Mouse (Mus musculus) kidney, embryonic 14.5 days (tissue): ENCODE results near the gene Rusc2. TPM values are rescaled to one million over a fixed set of nuclear protein-coding genes. Genes with fewer than 3 reads are reported as not detected.
A peak's percentile ranks its signal among the peaks of the same experiment; 100 is the strongest.

Experiments
- ATAC-seq: fragments of 200-750 bp; cut with Nextera tagmentation; 2 replicates; pipeline ENCODE4 v1.8.0; 2017; ENCODE audit warnings: moderate number of reproducible peaks, mild to moderate bottlenecking, moderate TSS enrichment, moderate library complexity; ENCODE audit not compliant: low FRiP score, low TSS enrichment
- H3K27ac ChIP-seq: fragments of 300-500 bp; sonication (generic); 2 replicates; pipeline ENCODE4 v1.5.1; 2014; ENCODE audit warnings: low read depth, mild to moderate bottlenecking, low read length, moderate library complexity, mixed read lengths
- H3K27me3 ChIP-seq: fragments of 300-500 bp; sonication (generic); 2 replicates; pipeline ENCODE4 v1.6.1; 2014; ENCODE audit warnings: mild to moderate bottlenecking, low read length; ENCODE audit not compliant: control insufficient read depth, insufficient read depth
- H3K36me3 ChIP-seq: fragments of 300-500 bp; sonication (generic); 2 replicates; pipeline ENCODE4 v1.6.1; 2014; ENCODE audit warnings: low read length, mixed read lengths; ENCODE audit not compliant: control insufficient read depth, insufficient read depth
- H3K4me1 ChIP-seq: fragments of 300-500 bp; sonication (generic); 2 replicates; pipeline ENCODE4 v1.6.1; 2014; ENCODE audit warnings: low read length, mixed read lengths; ENCODE audit not compliant: control insufficient read depth, insufficient read depth
- H3K4me2 ChIP-seq: fragments of 300-500 bp; sonication (generic); replicated peaks from 2 replicates; pipeline ENCODE4 v1.6.1; 2014; ENCODE audit warnings: low read depth, mild to moderate bottlenecking, low read length
- H3K4me3 ChIP-seq: fragments of 300-500 bp; sonication (generic); 2 replicates; pipeline ENCODE4 v1.5.1; 2014; ENCODE audit warnings: mild to moderate bottlenecking, low read length
- H3K9ac ChIP-seq: fragments of 300-500 bp; sonication (generic); 2 replicates; pipeline ENCODE4 v1.6.1; 2014; ENCODE audit warnings: low read depth, mild to moderate bottlenecking, low read length, moderate library complexity
- H3K9me3 ChIP-seq: fragments of 300-500 bp; sonication (generic); 2 replicates; pipeline ENCODE4 v1.6.1; 2016; ENCODE audit warnings: low read length; ENCODE audit not compliant: control insufficient read depth
- WGBS: fragments of 180-500 bp; shearing (Covaris S2); extraction: QIAGEN DNeasy Blood & Tissue Kit; methylation state at CpG from one replicate; pipeline ENCODE4 v1.1.7; 2014; 5-methylcytosine and 5-hydroxymethylcytosine counted together
- polyA plus RNA-seq: library from polyadenylated mRNA; unstranded; fragments of >200 nt; fragmentation: Nextera tagmentation; extraction: Ambion mirVana; gene quantifications from 2 replicates; pipeline ENCODE4 v1.2.1, GENCODE M21; 2014

The Rusc2 gene
- polyA plus RNA-seq, 1 experiment from 2014 or later = 8.9 TPM

DNA sequence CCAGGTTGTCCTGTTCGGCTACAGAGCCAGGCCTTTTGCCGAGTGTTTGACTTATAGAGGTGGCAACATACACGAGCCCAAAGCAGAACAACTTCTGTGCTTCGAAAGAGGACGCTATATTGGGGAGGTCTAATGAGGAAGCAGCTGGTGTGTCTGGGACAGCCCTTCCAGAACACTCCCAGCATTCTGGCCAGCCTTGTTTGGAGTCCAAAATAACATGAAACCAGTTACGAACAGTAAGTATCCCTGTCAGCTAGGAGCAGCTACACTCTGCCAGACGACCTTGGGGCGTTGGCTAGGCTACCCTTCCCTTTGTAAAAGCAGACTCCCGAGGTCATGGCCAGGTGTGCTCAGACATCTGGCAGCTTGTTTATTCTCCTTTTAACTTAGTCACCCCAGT is 20.4 kb downstream of the Rusc2 start:
- Histone ChIP-seq H3K27me3 (no peaks in the 10 kb centered on the region), H3K4me2 (no peak overlapping the region), H3K9me3 (no peaks in the 10 kb centered on the region), H3K4me3 (no peak overlapping the region), H3K36me3 (no peaks in the 10 kb centered on the region), H3K4me1 (peaks cover 43% of the 10 kb centered on the region), H3K9ac (no peak overlapping the region), H3K27ac (no peak overlapping the region)
- 63% methylated on average over 9 of the region's 9 CpGs for WGBS
- ATAC-seq = no peak

DNA sequence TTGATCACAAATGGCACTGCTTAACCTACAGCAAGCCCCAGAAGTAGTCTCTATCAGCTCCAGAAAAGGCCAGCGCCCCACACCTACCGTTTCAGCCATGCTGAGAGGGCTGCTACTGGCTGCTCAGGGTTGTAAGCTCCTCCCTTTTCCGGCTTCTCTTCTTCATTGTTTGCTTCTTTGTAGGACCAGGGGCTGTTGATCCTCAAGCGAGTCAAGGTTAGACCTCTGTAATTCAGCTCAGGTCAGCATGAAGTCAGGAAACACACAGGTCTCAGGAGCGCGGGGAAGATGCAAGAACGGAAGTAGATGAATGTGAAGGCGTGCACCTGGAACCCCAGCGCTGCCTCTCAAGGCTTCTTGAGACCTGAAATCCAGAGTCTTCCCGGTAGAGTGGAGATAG is 22.9 kb downstream of the Rusc2 start:
- Histone ChIP-seq H3K9me3 (no peaks in the 10 kb centered on the region), H3K27me3 (no peaks in the 10 kb centered on the region), H3K36me3 (no peaks in the 10 kb centered on the region), H3K27ac (no peak overlapping the region), H3K4me2 (no peak overlapping the region), H3K4me3 (no peak overlapping the region), H3K9ac (no peak overlapping the region), H3K4me1 (peaks cover 36% of the 10 kb centered on the region)
- 91% methylated on average over 10 of the region's 10 CpGs for WGBS
- no peak for ATAC-seq

DNA sequence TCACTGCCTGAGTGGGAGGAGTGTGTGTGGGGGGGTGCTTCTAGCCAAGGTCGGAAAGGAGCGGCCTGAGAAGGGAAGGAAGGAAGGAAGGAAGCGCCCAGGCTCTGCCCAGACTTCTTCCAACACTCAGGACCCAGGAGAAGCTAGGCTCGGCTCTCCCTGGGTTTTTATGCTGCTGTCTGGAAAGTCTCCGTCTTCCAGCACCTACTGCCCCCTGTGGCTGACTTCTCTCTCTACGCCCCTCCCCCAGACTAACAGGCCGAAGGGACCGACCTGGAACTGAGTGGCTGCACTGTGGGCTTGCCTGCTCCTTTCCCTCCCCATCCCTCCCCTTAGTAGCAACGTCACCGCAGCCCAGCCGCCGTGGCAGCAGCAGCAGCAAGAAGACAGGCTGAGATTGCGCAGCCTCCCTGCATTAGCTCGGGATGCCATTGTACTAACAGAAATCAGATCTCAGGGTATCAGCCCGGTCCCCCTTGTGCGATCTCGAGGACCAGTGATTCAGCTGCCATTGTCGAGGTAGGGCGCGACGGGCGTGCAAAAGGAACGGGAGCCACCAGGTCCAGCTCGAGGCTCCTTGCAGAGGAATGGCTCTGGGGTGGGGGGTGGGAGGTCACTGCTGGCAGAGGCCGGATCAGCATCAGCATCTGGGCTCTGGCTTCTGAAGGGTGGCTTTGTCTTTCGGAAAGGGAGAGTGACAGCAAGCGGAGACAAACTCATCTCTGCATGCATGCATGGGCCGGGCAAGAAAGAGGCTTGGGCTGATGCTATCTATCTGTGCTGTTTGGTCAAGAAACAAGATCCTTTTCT is 24.6 kb downstream of the Rusc2 start:
- Histone ChIP-seq H3K27ac (peak overlapping the region; percentile 82), H3K4me1 (peaks cover 19% of the 10 kb centered on the region), H3K9me3 (no peaks in the 10 kb centered on the region), H3K4me2 (peak overlapping the region; percentile 62), H3K4me3 (peak overlapping the region; percentile 47), H3K36me3 (no peaks in the 10 kb centered on the region), H3K9ac (peak overlapping the region; percentile 58), H3K27me3 (no peaks in the 10 kb centered on the region)
- ATAC-seq = peak; percentile 97
- 2% methylated on average over 26 of the region's 28 CpGs for WGBS

DNA sequence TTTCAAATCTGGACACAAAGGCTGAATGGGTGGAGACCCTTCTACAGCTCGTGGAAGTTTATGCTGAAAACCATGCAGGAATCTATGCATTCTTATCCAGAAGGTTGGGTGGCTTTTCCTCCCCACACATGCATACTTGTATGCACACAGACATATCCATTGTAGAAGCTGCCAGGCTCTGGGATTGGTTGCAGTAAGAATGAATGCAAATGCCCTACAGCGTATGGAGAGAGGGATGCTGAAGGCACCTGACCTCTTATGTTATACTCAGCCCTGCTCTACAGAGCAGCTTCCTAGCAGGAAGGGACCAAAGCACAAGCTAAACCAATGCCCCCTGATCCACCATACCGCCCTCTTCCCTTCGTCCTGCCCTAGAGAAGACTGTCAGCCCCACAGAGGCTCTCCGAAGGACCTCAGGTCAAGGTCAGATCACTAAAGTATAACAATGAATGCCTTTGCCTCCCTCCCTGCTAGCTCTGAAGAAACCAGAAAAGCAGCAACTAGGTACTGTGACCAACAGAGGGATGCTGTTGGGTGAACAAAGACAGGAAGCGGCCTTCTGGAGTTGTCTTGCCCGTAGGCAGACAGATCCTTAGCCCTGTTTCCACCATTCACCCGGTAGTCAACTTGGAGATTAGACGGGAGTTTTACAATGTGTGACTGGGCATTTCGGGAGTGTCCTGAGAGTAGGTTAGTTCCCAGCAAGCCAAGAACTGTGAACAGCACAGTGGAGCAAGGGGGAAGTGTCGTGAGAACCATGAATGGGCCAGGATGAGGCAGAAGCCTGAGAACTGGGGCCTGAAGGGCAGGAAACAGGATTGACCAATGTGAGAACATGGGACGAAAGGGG is 25.5 kb downstream of the Rusc2 start:
- Histone ChIP-seq H3K4me1 (peaks cover 16% of the 10 kb centered on the region), H3K4me2 (peak overlapping the region; percentile 62), H3K4me3 (peak overlapping the region; percentile 47), H3K27ac (peak overlapping the region; percentile 53; the same call in 1 of the 2 replicates), H3K27me3 (no peaks in the 10 kb centered on the region), H3K9ac (peak overlapping the region; percentile 28; the same call in 1 of the 2 replicates), H3K36me3 (no peaks in the 10 kb centered on the region), H3K9me3 (no peaks in the 10 kb centered on the region)
- 62% methylated on average over 12 of the region's 12 CpGs for WGBS
- no peak for ATAC-seq

DNA sequence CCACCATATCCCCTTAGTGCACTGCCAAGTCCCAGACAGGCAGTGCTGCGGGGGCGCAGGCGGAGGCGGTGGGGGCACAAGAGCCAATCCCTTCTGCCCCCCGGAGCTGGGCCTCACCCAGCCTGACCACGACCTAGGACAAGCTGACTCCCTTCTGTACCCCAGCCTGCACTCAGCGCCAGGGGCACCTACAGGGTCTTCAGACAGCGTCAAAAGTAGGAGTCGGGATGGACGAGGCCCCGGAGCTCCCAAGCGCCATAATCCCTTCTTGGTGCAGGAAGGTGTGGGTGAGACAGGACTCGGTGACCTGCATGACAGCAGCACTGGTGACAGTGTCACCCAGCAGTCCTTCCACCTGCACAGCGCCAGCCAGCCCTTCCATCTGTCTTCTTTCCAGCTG is 33.0 kb downstream of the Rusc2 start:
- Histone ChIP-seq H3K9me3 (no peaks in the 10 kb centered on the region), H3K27me3 (no peaks in the 10 kb centered on the region), H3K9ac (no peak overlapping the region), H3K4me3 (no peak overlapping the region), H3K4me2 (no peak overlapping the region), H3K36me3 (peaks cover 19% of the 10 kb centered on the region), H3K27ac (no peak overlapping the region), H3K4me1 (peaks cover 25% of the 10 kb centered on the region)
- 91% methylated on average over 14 of the region's 14 CpGs for WGBS
- ATAC-seq = no peak

DNA sequence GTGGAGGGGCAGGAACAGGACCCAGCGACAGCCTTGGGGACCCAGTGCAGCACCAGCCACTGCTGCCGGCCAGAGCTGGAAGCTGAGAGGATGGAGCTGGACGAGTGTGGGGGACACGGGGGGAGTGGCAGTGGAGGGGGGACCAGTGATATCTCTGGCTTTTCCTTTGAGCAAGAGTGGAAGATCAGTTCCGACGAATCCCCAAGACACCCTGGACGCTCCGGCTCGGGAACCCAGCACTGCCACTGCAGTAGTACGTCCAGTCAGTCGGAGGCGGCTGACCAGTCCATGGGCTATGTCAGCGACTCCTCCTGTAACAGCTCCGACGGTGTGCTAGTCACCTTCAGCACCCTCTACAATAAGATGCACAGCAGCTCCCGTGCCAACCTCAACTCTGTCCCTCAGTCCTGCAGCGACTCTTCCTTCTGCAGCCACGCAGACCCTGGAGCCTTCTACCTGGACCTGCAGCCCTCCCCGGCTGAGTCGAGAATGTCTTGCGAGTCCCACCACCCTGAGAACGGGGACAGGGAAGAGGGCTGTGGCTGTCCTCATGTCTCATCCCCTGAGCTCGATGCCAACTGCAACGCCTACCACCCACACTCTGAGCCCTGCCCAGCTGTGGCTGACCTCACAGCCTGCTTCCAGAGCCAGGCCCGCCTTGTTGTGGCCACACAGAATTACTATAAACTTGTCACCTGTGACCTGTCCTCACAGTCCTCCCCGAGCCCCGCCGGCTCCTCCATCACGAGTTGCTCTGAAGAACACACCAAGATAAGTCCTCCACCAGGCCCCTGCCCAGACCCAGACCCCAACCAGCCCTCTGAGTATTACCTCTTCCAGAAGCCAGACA is 33.7 kb downstream of the Rusc2 start:
- no peak overlapping the region for H3K27ac ChIP-seq
- no peak for ATAC-seq
- no peak overlapping the region for H3K4me2 ChIP-seq
- H3K9ac ChIP-seq = no peak overlapping the region
- WGBS = 92% methylated on average over 29 of the region's 29 CpGs
- H3K27me3 ChIP-seq = no peaks in the 10 kb centered on the region
- H3K9me3 ChIP-seq = no peaks in the 10 kb centered on the region
- peaks cover 31% of the 10 kb centered on the region for H3K4me1 ChIP-seq
- no peak overlapping the region for H3K4me3 ChIP-seq
- peaks cover 19% of the 10 kb centered on the region for H3K36me3 ChIP-seq

DNA sequence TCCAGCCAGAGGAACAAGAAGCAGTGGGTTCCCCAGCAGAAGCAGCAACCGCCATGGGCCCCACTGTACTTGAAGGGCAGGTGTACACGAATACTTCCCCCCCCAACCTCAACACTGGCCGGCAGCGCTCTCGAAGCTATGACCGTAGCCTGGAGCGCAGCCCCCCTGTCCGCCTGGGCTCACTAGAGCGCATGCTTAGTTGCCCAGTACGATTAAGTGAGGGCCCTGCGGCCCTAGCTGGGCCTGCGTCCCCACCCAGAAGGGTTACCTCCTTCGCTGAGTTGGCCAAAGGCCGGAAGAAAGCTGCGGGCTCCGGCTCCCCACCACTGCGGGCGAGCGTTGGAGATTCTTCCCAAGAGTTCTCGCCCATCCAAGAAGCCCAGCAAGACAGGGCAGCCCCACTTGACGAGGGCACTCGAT is 34.3 kb downstream of the Rusc2 start:
- Histone ChIP-seq H3K36me3 (peaks cover 19% of the 10 kb centered on the region), H3K27ac (no peak overlapping the region), H3K4me3 (no peak overlapping the region), H3K9me3 (no peaks in the 10 kb centered on the region), H3K9ac (no peak overlapping the region), H3K27me3 (no peaks in the 10 kb centered on the region), H3K4me1 (peaks cover 31% of the 10 kb centered on the region), H3K4me2 (no peak overlapping the region)
- WGBS = 96% methylated on average over 22 of the region's 22 CpGs
- ATAC-seq = no peak

DNA sequence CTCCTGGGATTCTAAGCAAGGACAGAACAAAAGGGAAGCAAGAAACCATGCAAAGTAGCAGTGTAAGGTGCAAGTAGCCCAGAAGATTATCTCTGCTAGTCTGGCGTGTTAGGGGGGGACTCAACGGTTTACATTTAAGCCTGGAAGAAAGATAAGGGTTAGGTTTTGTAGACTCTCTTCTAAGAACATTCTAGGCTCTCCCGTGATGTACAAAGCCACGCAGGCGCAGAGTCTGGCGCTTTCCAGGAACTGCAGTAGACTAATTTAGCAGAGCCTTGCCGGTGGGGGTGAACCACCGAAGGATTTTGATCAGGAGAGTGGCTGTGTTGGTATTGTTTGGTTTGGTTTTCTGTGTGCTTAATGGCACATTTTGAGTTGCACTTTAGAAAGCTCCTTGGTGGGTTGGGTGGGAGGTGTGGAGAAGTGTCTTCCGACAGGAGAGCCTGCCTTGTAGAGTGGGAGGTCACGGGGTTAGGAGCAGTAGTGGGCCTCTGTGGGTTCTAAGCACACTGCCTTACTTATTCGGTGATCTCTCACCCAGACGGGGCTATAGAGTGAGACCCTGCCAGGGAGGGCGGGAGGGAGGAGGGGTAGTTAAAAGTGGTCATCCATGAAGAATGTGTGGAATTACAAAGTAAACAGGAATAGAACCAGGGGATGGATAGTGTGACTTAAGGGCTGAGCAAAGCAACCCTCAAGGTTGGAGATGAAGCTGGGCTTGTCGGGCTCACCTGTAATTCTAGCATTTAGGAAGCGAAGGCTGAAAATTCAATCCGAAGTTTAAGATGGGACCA is 35.7 kb downstream of the Rusc2 start:
- no peak overlapping the region for H3K9ac ChIP-seq
- H3K4me3 ChIP-seq = no peak overlapping the region
- WGBS = 44% methylated on average over 16 of the region's 16 CpGs
- no peaks in the 10 kb centered on the region for H3K9me3 ChIP-seq
- peak; percentile 80 for ATAC-seq
- H3K4me2 ChIP-seq = no peak overlapping the region
- H3K4me1 ChIP-seq = peaks cover 31% of the 10 kb centered on the region
- peaks cover 32% of the 10 kb centered on the region for H3K36me3 ChIP-seq
- no peaks in the 10 kb centered on the region for H3K27me3 ChIP-seq
- peak overlapping the region; percentile 70 for H3K27ac ChIP-seq
